Mouse (Mus musculus) gastrocnemius, postnatal 4 days (tissue): ENCODE measurements at regions not wholly inside any gene's neighbourhood (a gene's known extent, or its start where the extent isn't known, plus 50 kb on each side); places are given as distances from the start of the nearest gene placed in this dataset.
A peak's percentile ranks its signal among the peaks of the same experiment; 100 is the strongest.

Experiments
- DNase-seq, 2 experiments: peaks; one replicate each; pipeline ENCODE4 v3.0.0; 2021 to 2022; ENCODE audit warnings: low spot score in 2 of 2, mixed read lengths in 2 of 2

- DNase-seq, result no peak
Measured at GRCm38 (mm10) chr2:92704035-92704434, 104.5 kb downstream of the Chst1 start.

- no peak for DNase-seq
Measured at GRCm38 (mm10) chr2:92709668-92710067, 110.2 kb downstream of the Chst1 start.

GRCm38 (mm10) chr2:92711122-92711777 lies 111.7 kb downstream of the Chst1 start:
- no peak for DNase-seq

- DNase-seq, result no peak
Measured at GRCm38 (mm10) chr2:92712266-92713144, 113.0 kb downstream of the Chst1 start.

GRCm38 (mm10) chr2:92717706-92718105 lies 118.2 kb downstream of the Chst1 start:
- no peak for DNase-seq

- no peak for DNase-seq
Measured at GRCm38 (mm10) chr2:92721951-92722350, 122.4 kb downstream of the Chst1 start.

GRCm38 (mm10) chr2:92723618-92724263 lies 124.2 kb downstream of the Chst1 start:
- no peak for DNase-seq

GRCm38 (mm10) chr2:92726640-92727039 lies 127.1 kb downstream of the Chst1 start:
- no peak for DNase-seq

GRCm38 (mm10) chr2:92727241-92727640 lies 127.7 kb downstream of the Chst1 start:
- DNase-seq, result no peak

GRCm38 (mm10) chr2:92728388-92728787 lies 128.9 kb downstream of the Chst1 start:
- DNase-seq, result no peak

GRCm38 (mm10) chr2:92730371-92730770 lies 130.9 kb downstream of the Chst1 start:
- DNase-seq, result no peak

- DNase-seq, result no peak
Measured at GRCm38 (mm10) chr2:92733403-92733802, 133.9 kb downstream of the Chst1 start.

- no peak for DNase-seq
Measured at GRCm38 (mm10) chr2:92735784-92736183, 136.3 kb downstream of the Chst1 start.

- DNase-seq, result no peak
Measured at GRCm38 (mm10) chr2:92737301-92737700, 137.8 kb downstream of the Chst1 start.

GRCm38 (mm10) chr2:92739576-92739975 lies 140.1 kb downstream of the Chst1 start:
- no peak for DNase-seq

GRCm38 (mm10) chr2:92740776-92741295 lies 141.3 kb downstream of the Chst1 start:
- DNase-seq, result no peak

- peak; percentile 54 to 72 for DNase-seq
Measured at GRCm38 (mm10) chr2:92742025-92742424, 142.5 kb downstream of the Chst1 start.

- DNase-seq, result no peak
Measured at GRCm38 (mm10) chr2:92742671-92743070, 143.2 kb downstream of the Chst1 start.

GRCm38 (mm10) chr2:92743152-92743551 lies 143.6 kb downstream of the Chst1 start:
- no peak for DNase-seq

- no peak for DNase-seq
Measured at GRCm38 (mm10) chr2:92743911-92744310, 144.4 kb downstream of the Chst1 start.

GRCm38 (mm10) chr2:92747406-92747805 lies 147.9 kb downstream of the Chst1 start:
- DNase-seq, result no peak

- DNase-seq, result no peak
Measured at GRCm38 (mm10) chr2:92750116-92750515, 150.6 kb downstream of the Chst1 start.
